Mouse (Mus musculus): ENCODE data around the gene Rpl3.

The Rpl3 gene

GRCm38 (mm10) chr15:80030399-80030798, 61.3 kb downstream of the Rpl3 start:
- DNase-seq = peak; percentile 56

- no peak for DNase-seq
These were observed 62.8 kb downstream of the Rpl3 start for GRCm38 (mm10) chr15:80028862-80029261.

Data from layer of hippocampus, adult 9-11 months (tissue).